Mouse (Mus musculus): ENCODE results near the gene C1qtnf7. TPM values are rescaled to one million over a fixed set of nuclear protein-coding genes. Genes with fewer than 3 reads are reported as not detected.

The C1qtnf7 gene
- total and polyA plus RNA-seq, 3 experiments = not detected

DNA sequence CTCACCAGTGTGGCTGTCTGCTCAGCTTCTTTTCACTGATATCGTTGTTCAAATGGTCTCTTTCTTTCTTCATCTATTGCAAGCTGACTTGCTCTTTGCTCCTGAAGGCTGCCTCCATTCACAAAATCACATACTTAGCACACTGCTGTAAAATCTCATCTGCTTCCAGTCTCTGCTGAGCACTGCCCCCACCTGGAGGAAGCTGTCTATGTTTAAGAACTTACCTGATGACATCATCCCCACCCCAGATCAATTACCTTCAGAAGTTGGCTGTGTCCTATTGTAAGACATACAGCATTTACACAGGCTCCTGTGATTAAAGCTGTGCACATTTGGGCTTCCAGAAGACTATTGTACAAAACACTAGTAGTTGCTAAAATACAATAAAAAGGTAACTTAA, 13.5 kb upstream of the C1qtnf7 start:
- H3K36me3 ChIP-seq (ENCODE audit: control insufficient read depth in 1 of 2, insufficient read depth in 2 of 2, low read length in 2 of 2) = no peaks in the 10 kb centered on the region
- TF ChIP-seq ETS1 (IDR thresholded peaks at IDR 0.05; ENCODE audit: low read depth, low read length) (no peak), SMC3 (IDR thresholded peaks at IDR 0.05; ENCODE audit: low read depth, low read length) (no peak)
- no peaks in the 10 kb centered on the region for H3K9me3 ChIP-seq (replicated peaks; ENCODE audit: insufficient read depth, low read length)
- H3K79me2 ChIP-seq (ENCODE audit: control insufficient read depth, insufficient read depth, low read length, poor library complexity) = no peaks in the 10 kb centered on the region
- no peaks in the 10 kb centered on the region for H3K27me3 ChIP-seq (ENCODE audit: control insufficient read depth in 1 of 2, insufficient read depth in 2 of 2, low read length in 2 of 2)
- H3K4me3 ChIP-seq (ENCODE audit: control insufficient read depth in 1 of 2, insufficient read depth in 1 of 2, low read depth in 2 of 2, low read length in 2 of 2) = no peak overlapping the region
- H3K4me1 ChIP-seq (ENCODE audit: control insufficient read depth in 1 of 2, insufficient read depth in 2 of 2, low read length in 2 of 2) = no peaks in the 10 kb centered on the region
- H3K27ac ChIP-seq (ENCODE audit: control insufficient read depth, low read depth, low read length) = no peak overlapping the region
- H3K9ac ChIP-seq (ENCODE audit: control insufficient read depth, low read depth, low read length, poor library complexity, severe bottlenecking) = no peak overlapping the region
- DNase-seq (ENCODE audit: low read depth, low spot score) = no peak

DNA sequence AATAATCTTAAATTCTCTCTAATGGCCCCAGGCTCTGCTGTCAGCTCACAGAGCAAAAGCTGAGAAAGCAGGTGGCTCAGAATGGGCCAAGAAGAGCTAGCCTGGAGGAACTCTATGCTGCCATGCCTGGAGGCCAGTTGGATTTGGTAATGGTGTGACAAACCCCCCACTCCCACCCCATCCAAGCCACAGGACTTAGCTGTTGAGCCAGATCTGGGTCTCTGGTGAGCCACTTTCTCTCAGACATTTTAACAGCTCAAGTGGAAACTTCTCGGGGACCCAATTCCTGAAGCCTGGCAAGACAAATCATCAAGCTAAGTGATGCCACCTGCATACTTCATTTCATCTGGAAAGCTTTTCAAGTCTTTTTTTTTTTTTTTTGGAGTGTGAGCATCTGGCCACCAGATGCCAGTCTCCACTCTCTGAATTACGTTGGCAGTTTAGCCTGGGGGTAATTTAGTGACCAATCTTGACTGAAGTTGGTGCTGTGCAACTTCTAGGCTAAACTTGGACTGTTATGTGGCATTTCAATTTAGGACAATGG, 11.0 kb upstream of the C1qtnf7 start:
- TF ChIP-seq CHD1 (IDR thresholded peaks at IDR 0.05; ENCODE audit: low read depth, low read length) (no peak), CHD2 (IDR thresholded peaks at IDR 0.05; ENCODE audit: low read length) (no peak), SIN3A (IDR thresholded peaks at IDR 0.05; ENCODE audit: low read length) (no peak), TBP (IDR thresholded peaks at IDR 0.05; ENCODE audit: low read depth, low read length) (no peak), USF2 (IDR thresholded peaks at IDR 0.05; ENCODE audit: borderline replicate concordance in 1 of 2, insufficient read depth in 1 of 2, low read depth in 1 of 2, low read length in 2 of 2) (no peak), BHLHE40 (IDR thresholded peaks at IDR 0.05; ENCODE audit: borderline replicate concordance, low read depth, low read length) (no peak), POLR2AphosphoS5 (IDR thresholded peaks at IDR 0.05; ENCODE audit: borderline replicate concordance, low read depth, low read length) (no peak), ELF1 (IDR thresholded peaks at IDR 0.05; ENCODE audit: low read depth, low read length) (no peak), GATA1 (IDR thresholded peaks at IDR 0.05; ENCODE audit: low read depth, low read length) (no peak), MAX (IDR thresholded peaks at IDR 0.05; ENCODE audit: low read length) (no peak), ETS1 (IDR thresholded peaks at IDR 0.05; ENCODE audit: low read depth, low read length) (no peak)
- no peaks in the 10 kb centered on the region for H3K36me3 ChIP-seq (ENCODE audit: control insufficient read depth in 1 of 2, insufficient read depth in 2 of 2, low read length in 2 of 2)
- no peaks in the 10 kb centered on the region for H3K4me1 ChIP-seq (ENCODE audit: control insufficient read depth in 1 of 2, insufficient read depth in 2 of 2, low read length in 2 of 2)
- no peak overlapping the region for H3K4me3 ChIP-seq (ENCODE audit: control insufficient read depth in 1 of 2, insufficient read depth in 1 of 2, low read depth in 2 of 2, low read length in 2 of 2)
- no peaks in the 10 kb centered on the region for H3K9me3 ChIP-seq (replicated peaks; ENCODE audit: insufficient read depth, low read length)
- no peaks in the 10 kb centered on the region for H3K27me3 ChIP-seq (ENCODE audit: control insufficient read depth in 1 of 2, insufficient read depth in 2 of 2, low read length in 2 of 2)
- H3K27ac ChIP-seq (ENCODE audit: control insufficient read depth, low read depth, low read length) = no peak overlapping the region
- no peak overlapping the region for H3K9ac ChIP-seq (ENCODE audit: control insufficient read depth, low read depth, low read length, poor library complexity, severe bottlenecking)
- no peaks in the 10 kb centered on the region for H3K79me2 ChIP-seq (ENCODE audit: control insufficient read depth, insufficient read depth, low read length, poor library complexity)
- DNase-seq (ENCODE audit: low read depth, low spot score) = no peak

DNA sequence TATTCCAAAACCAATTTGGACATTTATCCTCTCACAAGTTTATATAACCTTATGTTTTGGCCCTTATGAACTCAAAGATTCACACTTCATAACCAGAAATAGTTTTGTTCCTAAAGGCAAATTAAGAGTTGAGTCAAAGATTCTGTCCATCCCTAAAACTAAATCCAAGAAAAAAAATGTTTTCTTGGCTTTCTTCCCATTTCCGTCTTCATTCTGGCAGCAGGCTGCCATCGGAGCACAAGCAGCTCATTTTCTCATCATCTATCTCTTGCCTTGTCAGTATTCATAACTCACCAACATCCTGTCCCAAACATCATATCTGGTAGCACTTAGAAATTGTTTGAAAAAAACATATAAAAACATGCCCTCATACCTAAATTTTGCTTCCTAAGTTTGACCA, 6.9 kb upstream of the C1qtnf7 start:
- TF ChIP-seq HCFC1 (IDR thresholded peaks at IDR 0.05; ENCODE audit: low read depth, low read length) (no peak), MEF2A (IDR thresholded peaks at IDR 0.05; ENCODE audit: extremely low read depth, insufficient replicate concordance, low read depth, low read length, poor library complexity, severe bottlenecking) (no peak), POLR2AphosphoS5 (IDR thresholded peaks at IDR 0.05; ENCODE audit: borderline replicate concordance, low read depth, low read length) (no peak), NELFE (IDR thresholded peaks at IDR 0.05; ENCODE audit: low read depth, low read length) (no peak), SIN3A (IDR thresholded peaks at IDR 0.05; ENCODE audit: low read length) (no peak), CTCF (IDR thresholded peaks at IDR 0.05 in 2 of 3, conservative IDR thresholded peaks at IDR 0.05 in 1 of 3; ENCODE audit: control insufficient read depth in 1 of 3, insufficient read depth in 1 of 3, low read depth in 2 of 3, low read length in 3 of 3, poor library complexity in 1 of 3, severe bottlenecking in 1 of 3) (no peak), CHD2 (IDR thresholded peaks at IDR 0.05; ENCODE audit: low read length) (no peak), RCOR1 (IDR thresholded peaks at IDR 0.05; ENCODE audit: low read depth, low read length) (no peak), GATA1 (IDR thresholded peaks at IDR 0.05; ENCODE audit: low read depth, low read length) (no peak), MXI1 (IDR thresholded peaks at IDR 0.05; ENCODE audit: low read depth, low read length) (no peak), ZMIZ1 (IDR thresholded peaks at IDR 0.05; ENCODE audit: low read depth, low read length) (no peak), MAFK (IDR thresholded peaks at IDR 0.05; ENCODE audit: borderline replicate concordance, low read depth, low read length) (no peak), MAX (IDR thresholded peaks at IDR 0.05; ENCODE audit: low read length) (no peak), ZKSCAN1 (IDR thresholded peaks at IDR 0.05; ENCODE audit: low read depth, low read length) (no peak)
- H3K27ac ChIP-seq (ENCODE audit: control insufficient read depth, low read depth, low read length) = no peak overlapping the region
- H3K36me3 ChIP-seq (ENCODE audit: control insufficient read depth in 1 of 2, insufficient read depth in 2 of 2, low read length in 2 of 2) = no peaks in the 10 kb centered on the region
- H3K79me2 ChIP-seq (ENCODE audit: control insufficient read depth, insufficient read depth, low read length, poor library complexity) = no peaks in the 10 kb centered on the region
- no peak overlapping the region for H3K4me3 ChIP-seq (ENCODE audit: control insufficient read depth in 1 of 2, insufficient read depth in 1 of 2, low read depth in 2 of 2, low read length in 2 of 2)
- no peaks in the 10 kb centered on the region for H3K9me3 ChIP-seq (replicated peaks; ENCODE audit: insufficient read depth, low read length)
- no peaks in the 10 kb centered on the region for H3K27me3 ChIP-seq (ENCODE audit: control insufficient read depth in 1 of 2, insufficient read depth in 2 of 2, low read length in 2 of 2)
- H3K4me1 ChIP-seq (ENCODE audit: control insufficient read depth in 1 of 2, insufficient read depth in 2 of 2, low read length in 2 of 2) = no peaks in the 10 kb centered on the region
- H3K9ac ChIP-seq (ENCODE audit: control insufficient read depth, low read depth, low read length, poor library complexity, severe bottlenecking) = no peak overlapping the region
- no peak for DNase-seq (ENCODE audit: low read depth, low spot score)

Data from MEL (cell line).